ENCODE assay signal across 9 mouse cellular contexts in genomic region chr7:28568253-28568652, GRCm38 (mm10). TPM values are rescaled to one million over a fixed set of nuclear protein-coding genes. Genes with fewer than 3 reads are reported as not detected.
DNase-seq lines count a peak whose midpoint lies in the region; ATAC-seq and TF ChIP-seq lines count a peak whose summit lies in the region.
"Had no signal": no experiment of that assay in that cellular context is flagged by ENCODE, and none has a peak within 500 bp of the region (broad histone marks: within the 10 kb centered on the region; RNA-seq: fewer than 3 reads in every experiment).

No protein-coding gene starts in this region.

- TF ChIP-seq POLR2A in small intestine, adult 2 months (IDR thresholded peaks at IDR 0.05; ENCODE audit: low read depth, low read length): no peak

- H3K27ac ChIP-seq in small intestine, adult 2 months (ENCODE audit: insufficient read depth, low read depth, low read length): no peak overlapping the region

- ATAC-seq in cerebellum, adult (ENCODE audit: insufficient number of reproducible peaks, low FRiP score, low TSS enrichment): no peak

- DNase-seq in cerebellum, adult 11 months: peak; percentile 57
- DNase-seq in B cell, adult 2 months: peak; percentile 77 to 79
- DNase-seq in brain, adult 2 months (ENCODE audit: low read depth, low spot score): peak; percentile 77
- peak; percentile 42 to 53 for DNase-seq in frontal cortex, postnatal 25 days (ENCODE audit: low spot score in 2 of 2)
- peak; percentile 64 to 79 for DNase-seq in kidney, postnatal 36 days
- DNase-seq in lung, postnatal 25 days (ENCODE audit: low spot score): peak; percentile 76

- peak; percentile 92; the same call in 1 of the 2 replicates for TF ChIP-seq CTCF in small intestine, adult 2 months (IDR thresholded peaks at IDR 0.05; ENCODE audit: extremely low read depth, insufficient read length, insufficient replicate concordance, low read depth, low read length)

- no peak overlapping the region for H3K4me3 ChIP-seq in small intestine, adult 2 months (ENCODE audit: low read depth, low read length)

- H3K36me3 ChIP-seq in small intestine, adult 2 months (ENCODE audit: control insufficient read depth, insufficient read depth, low read length): peaks cover 57% of the 10 kb centered on the region

- peaks cover 42% of the 10 kb centered on the region for H3K4me1 ChIP-seq in small intestine, adult 2 months (ENCODE audit: control insufficient read depth, insufficient read depth, insufficient read length, low read length)

- H3K27me3 ChIP-seq in small intestine, adult 2 months (ENCODE audit: control insufficient read depth, insufficient read depth, low read length): no peaks in the 10 kb centered on the region

RNA-seq across cellular contexts. Expression of gene Nccrp1, which starts 21.2 kb away (rescaled TPM):
- 0.14 and 2.8 TPM in 2 replicates for polyA plus RNA-seq in small intestine, adult 2 months (2012; rRNA removed)
- polyA plus RNA-seq: heart, embryonic 16.5 days had no signal

RNA-seq across cellular contexts. Expression of gene Sycn, which starts 27.6 kb away (rescaled TPM):
- polyA plus RNA-seq in small intestine, adult 2 months (2012; rRNA removed): 32.7 and 16,759 TPM in 2 replicates
- polyA plus RNA-seq: heart, embryonic 16.5 days had no signal

RNA-seq across cellular contexts. Expression of gene Samd4b, which starts 29.7 kb away (rescaled TPM):
- 43.4 and 82.0 TPM in 2 replicates for polyA plus RNA-seq in small intestine, adult 2 months (2012; rRNA removed)

RNA-seq across cellular contexts. Expression of gene Pak4, which starts 29.7 kb away (rescaled TPM):
- 50.3 and 112 TPM in 2 replicates for polyA plus RNA-seq in small intestine, adult 2 months (2012; rRNA removed)

RNA-seq across cellular contexts. Expression of gene Ifnl3, which starts 45.6 kb away (rescaled TPM):
- polyA plus RNA-seq in small intestine, adult 2 months (2012; rRNA removed): not detected in 2 replicates
- polyA plus RNA-seq: heart, embryonic 16.5 days had no signal
